Mouse (Mus musculus) forebrain, postnatal 0 days (tissue): ENCODE results near the gene Adamtsl4. TPM values are rescaled to one million over a fixed set of nuclear protein-coding genes. Genes with fewer than 3 reads are reported as not detected.
"Not testable (repeated sequence)": the region's sequence is repeated elsewhere in the genome, so short reads cannot be mapped to it uniquely, and the experiment has no call there.

Experiments used
- ATAC-seq: fragments of 200-750 bp; cut with Nextera tagmentation; 2 replicates; pipeline ENCODE4 v1.8.0; 2017; ENCODE audit warnings: mild to moderate bottlenecking, moderate library complexity
- DNase-seq: peaks from one replicate; pipeline ENCODE4 v3.0.0-alpha.2; 2015
- H3K27ac ChIP-seq: fragments of 300-500 bp; sonication (generic); 2 replicates; pipeline ENCODE4 v1.5.1; 2014; ENCODE audit warnings: low read depth, mild to moderate bottlenecking, antibody characterized with exemption, low read length, moderate library complexity, mixed read lengths
- H3K27me3 ChIP-seq: fragments of 300-500 bp; sonication (generic); 2 replicates; pipeline ENCODE4 v1.6.1; 2014; ENCODE audit warnings: mild to moderate bottlenecking, low read length, mixed read lengths; ENCODE audit not compliant: insufficient read depth
- H3K36me3 ChIP-seq: fragments of 300-500 bp; sonication (generic); 2 replicates; pipeline ENCODE4 v1.6.1; 2014; ENCODE audit warnings: mild to moderate bottlenecking, moderate library complexity; ENCODE audit not compliant: insufficient read depth
- H3K4me1 ChIP-seq: fragments of 300-500 bp; sonication (generic); 2 replicates; pipeline ENCODE4 v1.6.1; 2014; ENCODE audit warnings: antibody characterized with exemption; ENCODE audit not compliant: insufficient read depth
- H3K4me2 ChIP-seq: fragments of 300-500 bp; sonication (generic); 2 replicates; pipeline ENCODE4 v1.6.1; 2014; ENCODE audit warnings: low read depth, mild to moderate bottlenecking, moderate library complexity
- H3K4me3 ChIP-seq: fragments of 300-500 bp; sonication (generic); 2 replicates; pipeline ENCODE4 v1.5.1; 2014; ENCODE audit warnings: low read depth, low read length, mixed read lengths
- H3K9ac ChIP-seq: fragments of 300-500 bp; sonication (generic); 2 replicates; pipeline ENCODE4 v1.6.1; 2014; ENCODE audit warnings: mild to moderate bottlenecking
- H3K9me3 ChIP-seq: fragments of 300-500 bp; sonication (generic); 2 replicates; pipeline ENCODE4 v1.6.1; 2016; ENCODE audit warnings: low read length
- CTCF ChIP-seq: sonication (generic); IDR thresholded peaks from 2 replicates; pipeline ENCODE4 v1.5.1; 2016; ENCODE audit warnings: antibody characterized with exemption, control low read depth, low read depth
- WGBS: fragments of 180-500 bp; shearing (Covaris S2); extraction: QIAGEN DNeasy Blood & Tissue Kit; methylation state at CpG from one replicate; pipeline ENCODE4 v1.1.7; 2014; 5-methylcytosine and 5-hydroxymethylcytosine counted together
- polyA plus RNA-seq: library from polyadenylated mRNA; unstranded; fragments of >200 nt; fragmentation: Nextera tagmentation; extraction: Ambion mirVana; gene quantifications from 2 replicates; pipeline ENCODE4 v1.2.1, GENCODE M21; 2015
- total RNA-seq: library from RNA; depleted of rRNA; stranded (reverse); fragments of >200 nt; gene quantifications from 2 replicates; pipeline ENCODE4 v1.2.3, GENCODE M21; 2014

The Adamtsl4 gene
- total and polyA plus RNA-seq, 2 experiments from 2014 or later, result 0.81 to 2.0 TPM

DNA sequence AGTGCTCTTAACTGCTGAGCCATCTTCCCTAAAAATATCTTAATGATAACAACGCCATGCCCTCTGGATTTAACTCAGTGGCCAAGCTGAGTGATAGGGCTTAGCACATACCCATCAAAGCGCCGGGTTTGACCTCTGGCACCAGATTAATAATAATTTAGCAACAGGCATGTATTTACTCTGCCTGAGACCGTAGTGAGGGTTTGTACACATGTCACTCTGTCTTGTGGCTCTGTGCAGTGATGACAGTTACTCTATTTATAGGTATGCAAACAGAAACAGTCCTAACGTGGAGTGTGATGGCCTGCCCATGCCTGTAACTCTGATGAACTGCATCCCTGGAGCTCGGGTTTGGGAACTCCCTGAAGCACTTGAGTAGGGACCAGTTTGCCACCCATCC lies 5.0 kb upstream of the Adamtsl4 start:
- no peak for DNase-seq
- no peak for TF ChIP-seq CTCF
- H3K36me3 ChIP-seq, result no peaks in the 10 kb centered on the region
- H3K9me3 ChIP-seq, result no peaks in the 10 kb centered on the region
- peaks cover 4% of the 10 kb centered on the region; the same call in 1 of the 2 replicates for H3K4me1 ChIP-seq
- 82% methylated on average over 6 of the region's 6 CpGs for WGBS
- H3K4me2 ChIP-seq, result no peak overlapping the region
- ATAC-seq, result no peak
- H3K27me3 ChIP-seq, result no peaks in the 10 kb centered on the region
- H3K27ac ChIP-seq, result no peak overlapping the region
- no peak overlapping the region for H3K4me3 ChIP-seq
- H3K9ac ChIP-seq, result no peak overlapping the region

DNA sequence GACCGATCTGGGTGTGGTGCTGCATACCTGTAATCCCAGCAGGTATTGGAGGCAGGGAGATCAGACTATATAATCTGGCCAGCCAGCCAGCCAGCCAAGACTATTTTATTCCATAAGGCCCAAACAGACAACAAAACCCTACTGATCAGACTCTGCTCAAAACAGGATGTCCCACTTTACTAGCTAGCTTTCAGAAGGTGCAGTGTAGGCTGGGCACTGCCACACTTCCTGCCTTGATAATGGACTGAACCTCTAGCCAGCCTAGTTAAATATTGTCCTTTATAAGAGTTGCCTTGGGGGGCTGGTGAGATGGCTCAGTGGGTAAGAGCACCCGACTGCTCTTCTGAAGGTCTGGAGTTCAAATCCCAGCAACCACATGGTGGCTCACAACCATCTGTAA lies 2.8 kb upstream of the Adamtsl4 start:
- not testable (repeated sequence) for H3K4me1 ChIP-seq, H3K9ac ChIP-seq, H3K27ac ChIP-seq, H3K4me3 ChIP-seq, H3K4me2 ChIP-seq, H3K36me3 ChIP-seq, H3K9me3 ChIP-seq, DNase-seq, ATAC-seq, H3K27me3 ChIP-seq
- WGBS, result 95% methylated on average over 2 of the region's 2 CpGs

DNA sequence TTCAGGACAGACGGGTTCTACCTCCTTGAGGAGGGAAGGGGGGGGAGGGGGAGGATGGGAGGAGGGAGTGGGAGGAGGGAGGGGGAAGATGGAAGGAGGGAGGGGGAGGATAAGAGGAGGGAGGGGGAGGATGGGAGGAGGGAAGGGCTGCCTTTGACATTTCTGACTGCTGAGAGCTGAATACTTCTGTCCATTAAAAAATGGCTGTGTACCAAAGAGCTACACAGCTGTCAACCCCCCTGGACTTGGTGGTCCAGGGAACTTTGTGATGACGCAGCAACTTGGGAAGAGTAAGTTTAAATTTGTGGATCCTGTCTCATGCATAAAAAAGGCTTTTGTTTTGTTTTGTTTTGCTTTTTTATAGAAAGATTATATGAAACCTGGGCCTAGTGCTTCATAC lies 2.2 kb upstream of the Adamtsl4 start:
- H3K9ac ChIP-seq, result no peak overlapping the region
- H3K9me3 ChIP-seq, result no peaks in the 10 kb centered on the region
- no peak overlapping the region for H3K4me2 ChIP-seq
- DNase-seq, result no peak
- no peak for TF ChIP-seq CTCF
- H3K27ac ChIP-seq, result no peak overlapping the region
- no peaks in the 10 kb centered on the region for H3K27me3 ChIP-seq
- ATAC-seq, result no peak
- peaks cover 10% of the 10 kb centered on the region; the same call in 1 of the 2 replicates for H3K4me1 ChIP-seq
- 49% methylated on average over 2 of the region's 2 CpGs for WGBS
- no peaks in the 10 kb centered on the region for H3K36me3 ChIP-seq
- H3K4me3 ChIP-seq, result no peak overlapping the region

DNA sequence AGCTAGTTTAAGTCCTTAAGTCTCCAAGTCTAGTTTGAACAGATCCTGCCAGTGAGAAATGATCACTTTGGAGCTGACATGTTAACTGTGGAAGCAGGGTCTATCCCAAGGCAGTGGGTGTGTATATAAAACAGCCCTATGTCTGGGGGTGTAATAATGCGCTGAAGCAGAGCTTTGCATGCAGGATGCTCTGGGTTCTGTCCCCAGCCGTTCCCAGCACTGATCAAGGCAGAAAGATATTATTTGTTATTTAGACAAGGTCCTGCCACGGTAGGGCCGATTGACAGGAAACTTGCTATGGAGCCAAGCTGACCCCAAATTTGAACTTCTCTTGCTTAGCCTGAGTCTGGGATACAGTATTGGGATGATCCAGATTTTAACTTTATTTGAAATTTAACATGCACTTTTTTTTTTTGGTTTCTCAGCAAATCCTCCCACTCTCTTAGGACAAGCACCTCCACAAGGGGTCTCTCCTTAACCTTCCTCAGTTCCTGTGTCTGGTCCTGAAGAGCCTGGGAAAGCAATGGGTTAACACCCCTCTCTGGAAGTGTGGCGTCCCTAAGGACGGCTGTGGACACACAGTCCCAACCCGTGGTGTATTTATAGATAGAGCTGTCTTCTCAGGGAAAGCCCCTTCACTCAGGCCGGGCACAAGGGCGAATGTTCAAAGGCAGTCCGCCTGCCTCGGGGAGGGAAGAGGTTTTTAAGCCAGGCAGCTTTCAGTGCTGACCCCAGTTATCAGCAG lies 1.6 kb upstream of the Adamtsl4 start:
- no peak for TF ChIP-seq CTCF
- Histone ChIP-seq H3K4me1 (peaks cover 10% of the 10 kb centered on the region; the same call in 1 of the 2 replicates), H3K36me3 (no peaks in the 10 kb centered on the region), H3K4me2 (no peak overlapping the region), H3K9ac (no peak overlapping the region), H3K27me3 (no peaks in the 10 kb centered on the region), H3K9me3 (no peaks in the 10 kb centered on the region), H3K27ac (no peak overlapping the region), H3K4me3 (no peak overlapping the region)
- DNase-seq (no peak), ATAC-seq (no peak)
- WGBS, result 44% methylated on average over 11 of the region's 11 CpGs

DNA sequence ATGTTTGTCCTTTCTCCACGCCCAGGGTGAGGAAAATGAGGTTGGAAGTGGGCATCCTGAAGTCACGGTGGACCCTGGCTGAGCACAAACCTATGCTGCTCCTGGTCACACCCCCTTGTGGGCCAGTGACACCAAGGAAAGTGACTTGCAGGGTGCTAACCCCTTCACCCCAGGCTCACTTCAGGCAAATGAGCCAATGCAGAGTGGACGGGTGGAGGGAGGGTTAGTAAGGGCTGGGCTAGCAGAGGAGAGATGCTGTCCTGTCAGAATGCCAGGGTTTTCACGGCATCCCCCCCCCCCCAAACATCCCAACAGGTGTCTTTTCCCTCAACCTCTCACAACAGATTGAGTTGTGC lies 571 bp downstream of the Adamtsl4 start:
- Histone ChIP-seq H3K36me3 (no peaks in the 10 kb centered on the region), H3K27ac (no peak overlapping the region), H3K4me1 (peaks cover 10% of the 10 kb centered on the region; the same call in 1 of the 2 replicates), H3K27me3 (no peaks in the 10 kb centered on the region), H3K9ac (0 out of 2 replicates have a peak overlapping the region, but pooled peaks have one; percentile 40), H3K9me3 (no peaks in the 10 kb centered on the region), H3K4me2 (peak overlapping the region; percentile 85), H3K4me3 (peak overlapping the region; percentile 38)
- ATAC-seq (peak; percentile 16; the same call in 1 of the 2 replicates), DNase-seq (no peak)
- 9% methylated on average over 4 of the region's 4 CpGs for WGBS
- TF ChIP-seq CTCF, result no peak

DNA sequence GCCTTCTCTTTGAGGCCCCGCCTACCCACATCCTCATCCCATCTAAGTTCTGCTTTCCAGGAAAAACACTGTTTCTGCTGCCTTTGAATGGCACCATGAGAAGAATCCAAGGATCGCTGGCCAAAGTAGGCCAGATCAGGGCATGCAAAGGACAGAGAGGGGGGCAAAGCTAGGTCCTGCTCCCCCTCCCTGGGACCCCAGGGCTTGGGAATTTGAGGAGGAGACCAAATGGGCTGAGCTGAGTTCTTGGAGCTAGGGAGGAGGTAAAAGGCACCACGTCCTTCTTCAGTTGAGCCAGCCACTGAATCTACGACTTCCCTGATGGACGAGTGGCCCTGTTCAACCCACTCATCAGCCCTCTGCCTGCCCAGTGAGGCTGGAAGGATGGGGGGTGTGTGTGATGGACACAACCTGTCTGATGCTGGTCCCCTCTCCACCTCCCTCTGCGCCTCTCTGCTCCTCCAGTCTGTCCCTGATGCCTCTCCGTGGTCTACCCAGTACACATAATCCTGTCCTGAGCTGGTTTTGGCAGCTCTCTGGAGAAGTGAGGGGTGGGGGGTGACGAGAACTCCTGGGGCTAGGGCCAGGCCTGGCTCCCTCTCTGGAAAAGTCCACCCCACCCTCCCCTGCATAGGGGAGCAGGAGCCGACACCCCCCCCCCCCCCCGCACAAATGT lies 1.1 kb downstream of the Adamtsl4 start:
- Histone ChIP-seq H3K27me3 (no peaks in the 10 kb centered on the region), H3K9me3 (no peaks in the 10 kb centered on the region), H3K36me3 (no peaks in the 10 kb centered on the region), H3K27ac (no peak overlapping the region), H3K9ac (no peak overlapping the region), H3K4me1 (peaks cover 10% of the 10 kb centered on the region; the same call in 1 of the 2 replicates), H3K4me2 (peak overlapping the region; percentile 85), H3K4me3 (no peak overlapping the region)
- TF ChIP-seq CTCF, result no peak
- DNase-seq (no peak), ATAC-seq (no peak)
- 53% methylated on average over 10 of the region's 10 CpGs for WGBS

DNA sequence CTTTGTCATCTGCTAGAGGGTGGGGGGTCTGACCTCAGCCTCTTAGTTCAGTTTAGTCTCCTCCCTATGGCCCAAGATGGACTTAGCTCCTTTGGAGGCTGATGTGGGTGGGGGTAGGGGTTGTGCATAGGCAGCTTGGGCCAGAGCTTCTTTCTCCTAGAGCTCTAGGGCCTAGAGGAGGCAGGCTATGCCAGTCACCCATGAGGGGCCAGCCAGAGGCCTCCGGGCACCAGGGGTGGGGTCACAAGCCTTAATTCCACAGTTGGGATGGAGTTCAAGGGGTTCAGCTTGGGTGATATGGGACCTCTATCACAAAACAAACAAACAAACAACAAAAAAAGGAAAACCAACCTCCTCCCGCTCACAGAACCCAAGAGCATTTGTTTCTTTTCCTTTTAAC lies 2.0 kb downstream of the Adamtsl4 start:
- no peaks in the 10 kb centered on the region for H3K27me3 ChIP-seq
- H3K27ac ChIP-seq, result no peak overlapping the region
- H3K36me3 ChIP-seq, result no peaks in the 10 kb centered on the region
- H3K9me3 ChIP-seq, result no peaks in the 10 kb centered on the region
- no peak overlapping the region for H3K9ac ChIP-seq
- H3K4me1 ChIP-seq, result peaks cover 10% of the 10 kb centered on the region; the same call in 1 of the 2 replicates
- 72% methylated on average over 2 of the region's 2 CpGs for WGBS
- H3K4me2 ChIP-seq, result no peak overlapping the region
- TF ChIP-seq CTCF, result no peak
- no peak overlapping the region for H3K4me3 ChIP-seq
- ATAC-seq (no peak), DNase-seq (no peak)
